Mouse (Mus musculus) thymus, postnatal 10 days (tissue): ENCODE results near the gene Cdk17.
A peak's percentile ranks its signal among the peaks of the same experiment; 100 is the strongest.

Source experiments
- DNase-seq, 2 experiments: peaks; one replicate each; pipeline ENCODE4 v3.0.0; 2021; ENCODE audit warnings: low spot score in 2 of 2

Cdk17 gene

GRCm38 (mm10) chr10:93171182-93171855 is 10.6 kb downstream of the Cdk17 start:
- DNase-seq = no peak

- DNase-seq = no peak
Observed at GRCm38 (mm10) chr10:93177471-93177870, 16.8 kb downstream of the Cdk17 start.

- DNase-seq = no peak
Observed at GRCm38 (mm10) chr10:93177874-93178273, 17.2 kb downstream of the Cdk17 start.

GRCm38 (mm10) chr10:93178662-93179061 is 18.0 kb downstream of the Cdk17 start:
- no peak for DNase-seq

GRCm38 (mm10) chr10:93179669-93180460 is 19.2 kb downstream of the Cdk17 start:
- DNase-seq = no peak

- DNase-seq = no peak
Observed at GRCm38 (mm10) chr10:93184351-93184976, 23.8 kb downstream of the Cdk17 start.

- no peak for DNase-seq
Observed at GRCm38 (mm10) chr10:93188440-93188999, 27.8 kb downstream of the Cdk17 start.

GRCm38 (mm10) chr10:93190475-93191262 is 30.0 kb downstream of the Cdk17 start:
- DNase-seq = no peak

GRCm38 (mm10) chr10:93197092-93197491 is 36.4 kb downstream of the Cdk17 start:
- no peak for DNase-seq

- no peak for DNase-seq
Observed at GRCm38 (mm10) chr10:93198958-93199357, 38.3 kb downstream of the Cdk17 start.

GRCm38 (mm10) chr10:93201846-93202458 is 41.3 kb downstream of the Cdk17 start:
- DNase-seq = no peak

- no peak for DNase-seq
Observed at GRCm38 (mm10) chr10:93205287-93205956, 44.7 kb downstream of the Cdk17 start.

GRCm38 (mm10) chr10:93207176-93207575 is 46.5 kb downstream of the Cdk17 start:
- DNase-seq = no peak

- no peak for DNase-seq
Observed at GRCm38 (mm10) chr10:93212699-93213098, 52.0 kb downstream of the Cdk17 start.

GRCm38 (mm10) chr10:93213339-93213738 is 52.7 kb downstream of the Cdk17 start:
- no peak for DNase-seq

GRCm38 (mm10) chr10:93214251-93214650 is 53.6 kb downstream of the Cdk17 start:
- DNase-seq = no peak

GRCm38 (mm10) chr10:93215051-93215763 is 54.5 kb downstream of the Cdk17 start:
- no peak for DNase-seq

GRCm38 (mm10) chr10:93225751-93226150 is 65.1 kb downstream of the Cdk17 start:
- DNase-seq = no peak

GRCm38 (mm10) chr10:93227921-93228320 is 67.2 kb downstream of the Cdk17 start:
- DNase-seq = peak in 1 of 2 experiments; percentile 24
